Mouse (Mus musculus): Measurements from ENCODE around the gene Sacs. TPM values are rescaled to one million over a fixed set of nuclear protein-coding genes. Genes with fewer than 3 reads are reported as not detected.

Sacs gene
- polyA plus RNA-seq, 1 experiment from 2014 or later, result 3.1 TPM

DNA sequence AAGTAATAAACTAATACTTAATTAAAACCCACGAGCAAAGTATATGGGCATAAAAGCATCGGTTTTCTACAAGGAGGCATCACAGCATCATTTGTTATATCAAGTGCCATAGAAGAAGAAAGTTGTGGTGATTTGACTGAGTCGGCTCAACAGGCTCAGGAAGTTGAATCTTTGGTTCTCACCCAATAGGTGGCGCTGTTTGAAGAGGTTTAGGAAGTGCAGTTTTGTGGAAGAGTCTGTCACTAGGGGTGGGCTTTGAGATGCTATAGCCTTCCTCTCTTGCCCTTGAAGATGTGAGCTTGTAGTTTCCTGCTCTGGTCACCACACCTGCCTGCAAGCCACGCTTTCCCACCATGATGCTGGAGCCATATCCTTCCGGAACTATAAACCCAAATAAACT lies 104.4 kb downstream of the Sacs start:
- H3K9ac ChIP-seq, result no peak overlapping the region
- WGBS, result 32% methylated on average over 6 of the region's 6 CpGs
- no peaks in the 10 kb centered on the region for H3K27me3 ChIP-seq (replicated peaks)
- H3K4me1 ChIP-seq, result no peaks in the 10 kb centered on the region
- H3K4me2 ChIP-seq, result no peak overlapping the region
- 0 out of 2 replicates have a peak, but pooled peaks cover 7% of the 10 kb centered on the region for H3K9me3 ChIP-seq
- no peak overlapping the region for H3K27ac ChIP-seq (replicated peaks)
- no peaks in the 10 kb centered on the region for H3K36me3 ChIP-seq
- no peak overlapping the region for H3K4me3 ChIP-seq
- no peak for ATAC-seq (ENCODE audit: extremely low read depth, insufficient number of reproducible peaks, low FRiP score, low TSS enrichment)

DNA sequence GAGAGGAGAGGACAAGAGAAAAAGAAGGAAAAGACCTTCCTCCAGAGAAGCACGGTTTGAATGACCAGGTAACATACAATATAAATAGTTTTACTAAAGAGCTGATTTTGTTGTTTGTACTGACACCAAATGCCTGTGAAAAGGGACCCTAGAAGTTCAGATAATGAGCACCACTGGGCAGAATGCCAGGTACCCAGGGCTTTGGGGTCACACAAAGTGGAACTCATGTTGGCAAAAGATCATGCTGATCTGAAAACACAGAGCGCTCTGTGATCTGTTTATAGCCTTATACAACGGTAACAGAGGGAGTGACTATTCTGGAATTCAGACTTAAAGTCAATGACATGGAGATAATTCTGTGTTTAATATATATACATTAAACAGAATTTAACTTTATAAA lies 108.2 kb downstream of the Sacs start:
- Histone ChIP-seq H3K9me3 (peaks cover 20% of the 10 kb centered on the region), H3K4me1 (no peaks in the 10 kb centered on the region), H3K27ac (replicated peaks) (no peak overlapping the region), H3K27me3 (replicated peaks) (no peaks in the 10 kb centered on the region), H3K36me3 (no peaks in the 10 kb centered on the region), H3K9ac (no peak overlapping the region), H3K4me2 (no peak overlapping the region), H3K4me3 (no peak overlapping the region)
- WGBS, result 65% methylated on average over 3 of the region's 3 CpGs
- ATAC-seq (ENCODE audit: extremely low read depth, insufficient number of reproducible peaks, low FRiP score, low TSS enrichment), result no peak

DNA sequence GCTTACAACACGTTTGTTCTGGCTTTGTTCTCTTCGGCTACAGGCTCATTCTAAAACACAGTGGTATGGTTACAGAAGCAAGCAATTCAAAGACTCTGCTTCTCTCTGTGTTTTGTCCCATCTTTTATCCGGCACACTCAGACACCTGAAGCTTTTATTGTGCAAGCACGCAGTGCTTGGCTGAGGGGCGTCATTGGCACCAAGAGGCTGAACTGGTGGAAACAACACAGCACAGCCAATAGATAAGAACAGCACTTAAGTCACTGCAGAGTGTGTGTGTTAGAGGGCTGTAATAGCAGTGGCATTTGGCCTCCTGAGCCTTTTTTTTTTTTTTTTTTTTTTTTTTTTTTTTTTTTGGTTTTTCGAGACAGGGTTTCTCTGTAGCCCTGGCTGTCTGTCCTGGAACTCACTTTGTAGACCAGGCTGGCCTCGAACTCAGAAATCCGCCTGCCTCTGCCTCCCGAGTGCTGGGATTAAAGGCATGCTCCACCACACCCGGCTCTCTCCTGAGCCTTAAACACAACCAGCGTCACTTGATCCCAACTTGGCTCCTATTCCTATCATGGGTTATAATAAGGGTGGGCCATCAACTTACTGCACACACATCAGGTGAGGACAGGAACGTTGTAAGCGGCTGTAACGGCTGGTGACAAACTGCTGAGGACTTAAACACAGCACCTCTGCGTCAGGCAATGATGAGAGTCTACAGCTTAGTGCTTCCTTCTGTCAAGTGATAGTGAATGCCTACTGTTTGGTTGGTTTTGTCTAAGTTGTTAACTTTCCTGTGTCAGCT lies 114.5 kb downstream of the Sacs start:
- no peaks in the 10 kb centered on the region for H3K27me3 ChIP-seq (replicated peaks)
- no peak overlapping the region for H3K9ac ChIP-seq
- H3K4me2 ChIP-seq, result 0 out of 2 replicates have a peak overlapping the region, but pooled peaks have one; percentile 12
- no peak for ATAC-seq (ENCODE audit: extremely low read depth, insufficient number of reproducible peaks, low FRiP score, low TSS enrichment)
- peaks cover 6% of the 10 kb centered on the region for H3K4me1 ChIP-seq
- H3K4me3 ChIP-seq, result no peak overlapping the region
- H3K9me3 ChIP-seq, result peaks cover 11% of the 10 kb centered on the region
- no peaks in the 10 kb centered on the region for H3K36me3 ChIP-seq
- peak overlapping the region; percentile 68 for H3K27ac ChIP-seq (replicated peaks)
- 56% methylated on average over 15 of the region's 15 CpGs for WGBS

DNA sequence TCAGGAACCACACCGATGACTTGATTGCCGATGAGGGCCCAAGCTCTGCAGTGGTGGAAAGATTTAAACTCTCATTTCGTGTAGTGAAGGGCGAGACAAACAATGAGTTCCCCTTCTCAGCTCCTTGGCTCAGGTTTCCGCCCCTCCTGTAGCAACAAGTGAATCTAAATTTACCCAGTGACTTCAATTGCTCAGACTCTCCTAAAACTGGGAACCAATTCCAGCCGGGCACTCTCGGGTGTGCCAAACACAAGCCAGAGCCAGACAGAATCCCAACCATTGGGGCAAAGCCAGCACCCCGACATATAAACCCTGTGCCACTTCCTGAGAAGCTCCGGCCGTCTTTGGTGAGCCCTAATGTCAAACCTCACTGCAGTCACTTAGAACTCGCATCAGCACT lies 120.1 kb downstream of the Sacs start, which contains the start of gene Sgcg:
Gene Sgcg (minus strand): TSS at position 139 of the 400 bp plus-strand sequence.
- H3K9me3 ChIP-seq, result no peaks in the 10 kb centered on the region
- peak within 1 kb of the TSS; percentile 43 for H3K4me2 ChIP-seq
- peak within 1 kb of the TSS; percentile 17 for H3K4me3 ChIP-seq
- ATAC-seq (ENCODE audit: extremely low read depth, insufficient number of reproducible peaks, low FRiP score, low TSS enrichment), result peak; percentile 25; the same call in 1 of the 2 replicates
- H3K36me3 ChIP-seq, result no peaks in the 10 kb centered on the region
- H3K27ac ChIP-seq (replicated peaks), result peak within 1 kb of the TSS; percentile 70
- WGBS, result 44% methylated on average over 11 of the region's 11 CpGs
- H3K27me3 ChIP-seq (replicated peaks), result no peaks in the 10 kb centered on the region
- H3K4me1 ChIP-seq, result peaks cover 6% of the 10 kb centered on the region; the same call in 1 of the 2 replicates
- H3K9ac ChIP-seq, result peak within 1 kb of the TSS; percentile 61; the same call in 1 of the 2 replicates

DNA sequence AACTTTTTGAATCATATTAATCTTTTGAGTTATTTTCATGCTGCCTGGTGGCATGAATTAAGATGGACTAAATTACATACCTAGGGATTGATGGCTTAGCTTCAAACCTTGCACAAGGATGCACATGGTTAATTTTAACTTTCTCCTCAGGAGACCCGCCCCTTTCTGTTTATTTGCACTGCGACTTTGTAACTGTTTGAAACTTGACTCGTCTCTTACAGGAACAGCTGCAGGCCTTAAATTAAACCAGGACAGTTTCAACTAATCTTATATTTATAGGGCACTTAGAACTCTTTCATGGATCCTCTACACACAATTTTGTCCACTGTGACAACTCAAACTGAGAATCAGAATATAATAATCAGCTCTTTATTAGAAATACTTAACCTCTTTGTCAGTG lies 120.8 kb downstream of the Sacs start:
- Histone ChIP-seq H3K27me3 (replicated peaks) (no peaks in the 10 kb centered on the region), H3K36me3 (no peaks in the 10 kb centered on the region), H3K4me3 (no peak overlapping the region), H3K27ac (replicated peaks) (no peak overlapping the region), H3K4me2 (no peak overlapping the region), H3K9me3 (no peaks in the 10 kb centered on the region), H3K9ac (no peak overlapping the region), H3K4me1 (peaks cover 6% of the 10 kb centered on the region; the same call in 1 of the 2 replicates)
- WGBS, result 39% methylated on average over 3 of the region's 3 CpGs
- ATAC-seq (ENCODE audit: extremely low read depth, insufficient number of reproducible peaks, low FRiP score, low TSS enrichment), result no peak

DNA sequence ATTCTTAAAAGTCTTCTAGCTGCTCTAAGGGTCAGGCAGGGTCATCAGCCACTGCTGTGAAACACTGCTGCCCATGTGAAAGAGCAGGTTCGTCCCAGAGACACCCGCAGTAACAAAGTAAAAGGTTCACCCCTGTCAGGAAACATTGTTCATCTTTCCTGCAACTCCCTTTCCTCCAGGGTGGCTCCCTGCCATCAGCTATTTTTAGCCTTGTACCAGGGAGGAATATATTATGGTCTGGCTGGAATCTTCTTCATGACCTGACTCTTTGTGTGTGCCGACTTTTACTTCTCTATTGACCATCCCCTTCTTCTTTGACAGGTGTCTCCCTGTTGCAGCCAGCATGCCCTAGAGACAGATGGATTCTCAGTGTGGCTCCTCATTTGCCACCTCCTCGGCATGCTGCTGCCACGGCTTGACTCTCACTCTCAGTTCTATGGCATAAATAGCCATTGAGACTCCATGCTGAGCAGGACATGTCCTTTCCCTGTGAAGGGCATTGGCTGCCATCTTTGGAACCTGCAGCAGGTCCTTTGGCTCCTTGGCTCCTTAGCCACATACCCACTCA lies 129.7 kb downstream of the Sacs start:
- Histone ChIP-seq H3K27me3 (replicated peaks) (peaks cover 24% of the 10 kb centered on the region), H3K4me3 (no peak overlapping the region), H3K36me3 (no peaks in the 10 kb centered on the region), H3K27ac (replicated peaks) (0 out of 2 replicates have a peak overlapping the region, but pooled peaks have one; percentile 28), H3K4me1 (peaks cover 19% of the 10 kb centered on the region), H3K4me2 (no peak overlapping the region), H3K9me3 (peaks cover 7% of the 10 kb centered on the region), H3K9ac (0 out of 2 replicates have a peak overlapping the region, but pooled peaks have one; percentile 14)
- WGBS, result 55% methylated on average over 5 of the region's 5 CpGs
- ATAC-seq (ENCODE audit: extremely low read depth, insufficient number of reproducible peaks, low FRiP score, low TSS enrichment), result no peak

DNA sequence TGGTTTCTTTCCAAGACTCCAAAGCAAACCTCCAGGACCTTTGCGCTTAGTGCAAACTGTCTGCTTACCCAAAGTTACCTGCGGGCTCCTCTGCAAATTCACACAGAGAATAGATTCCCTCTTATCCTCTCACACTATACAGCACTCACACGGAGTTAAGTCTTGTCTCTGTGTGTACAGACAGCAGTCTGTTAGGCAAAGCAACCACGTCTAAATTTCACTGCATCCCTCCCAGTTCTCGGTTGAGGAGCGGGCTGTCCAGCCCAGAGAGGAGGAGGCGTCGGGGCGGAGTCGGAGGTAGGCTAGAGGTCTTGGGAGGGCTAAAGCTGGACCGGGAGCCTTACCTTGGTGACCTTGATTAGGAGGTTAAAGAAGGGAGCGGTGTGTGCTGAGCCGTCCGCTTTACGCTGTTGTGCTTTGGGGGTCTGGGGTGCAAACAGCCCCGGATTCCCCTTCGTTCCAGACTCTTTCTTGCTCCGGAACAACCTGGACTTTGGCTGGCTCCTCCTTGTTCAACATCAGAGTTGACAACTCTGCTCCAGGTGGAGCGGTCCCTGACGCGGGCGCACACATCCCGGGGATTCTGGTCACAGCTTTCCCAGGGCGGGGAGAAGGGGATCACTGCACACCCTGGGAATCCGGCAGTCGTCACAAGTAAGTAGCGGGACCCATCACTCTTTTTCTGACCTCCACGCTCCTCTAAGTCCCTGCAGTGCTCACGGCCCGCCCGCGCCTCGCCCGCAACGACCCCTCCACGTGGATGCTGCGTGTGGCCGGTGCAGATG lies 136.3 kb downstream of the Sacs start:
- Histone ChIP-seq H3K9ac (peak overlapping the region; percentile 56), H3K27me3 (replicated peaks) (peaks cover 61% of the 10 kb centered on the region)

DNA sequence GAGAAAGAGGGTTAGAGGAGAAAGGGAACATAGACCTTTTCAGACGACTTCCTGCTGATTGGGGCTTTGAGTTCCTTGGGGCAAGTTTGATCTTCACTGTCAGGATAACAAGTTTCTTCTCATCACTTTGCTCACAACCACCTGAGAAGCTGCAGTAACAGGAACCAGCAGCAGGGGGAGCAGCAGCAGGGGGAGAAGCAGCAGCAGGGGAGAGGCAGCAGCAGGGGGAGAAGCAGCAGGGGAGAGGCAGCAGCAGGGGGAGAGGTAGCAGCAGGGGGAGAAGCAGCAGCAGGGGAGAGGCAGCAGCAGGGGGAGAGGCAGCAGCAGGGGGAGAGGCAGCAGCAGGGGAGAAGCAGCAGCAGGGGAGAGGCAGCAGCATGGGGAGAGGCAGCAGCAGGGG lies 139.0 kb downstream of the Sacs start:
- Histone ChIP-seq H3K9me3 (no peaks in the 10 kb centered on the region), H3K4me1 (peaks cover 18% of the 10 kb centered on the region), H3K4me2 (no peak overlapping the region), H3K36me3 (no peaks in the 10 kb centered on the region), H3K4me3 (no peak overlapping the region), H3K27ac (replicated peaks) (no peak overlapping the region), H3K27me3 (replicated peaks) (peaks cover 43% of the 10 kb centered on the region), H3K9ac (no peak overlapping the region)
- 16% methylated on average over 1 of the region's 1 CpGs for WGBS
- no peak for ATAC-seq (ENCODE audit: extremely low read depth, insufficient number of reproducible peaks, low FRiP score, low TSS enrichment)

More for the DNA sequence above, 136.3 kb downstream of the Sacs start:
- Histone ChIP-seq H3K9me3 (no peaks in the 10 kb centered on the region), H3K4me3 (peak overlapping the region; percentile 38), H3K27ac (replicated peaks) (no peak overlapping the region), H3K4me1 (peaks cover 18% of the 10 kb centered on the region), H3K4me2 (peak overlapping the region; percentile 67), H3K36me3 (no peaks in the 10 kb centered on the region)
- WGBS, result 9% methylated on average over 38 of the region's 38 CpGs
- ATAC-seq (ENCODE audit: extremely low read depth, insufficient number of reproducible peaks, low FRiP score, low TSS enrichment), result no peak

DNA sequence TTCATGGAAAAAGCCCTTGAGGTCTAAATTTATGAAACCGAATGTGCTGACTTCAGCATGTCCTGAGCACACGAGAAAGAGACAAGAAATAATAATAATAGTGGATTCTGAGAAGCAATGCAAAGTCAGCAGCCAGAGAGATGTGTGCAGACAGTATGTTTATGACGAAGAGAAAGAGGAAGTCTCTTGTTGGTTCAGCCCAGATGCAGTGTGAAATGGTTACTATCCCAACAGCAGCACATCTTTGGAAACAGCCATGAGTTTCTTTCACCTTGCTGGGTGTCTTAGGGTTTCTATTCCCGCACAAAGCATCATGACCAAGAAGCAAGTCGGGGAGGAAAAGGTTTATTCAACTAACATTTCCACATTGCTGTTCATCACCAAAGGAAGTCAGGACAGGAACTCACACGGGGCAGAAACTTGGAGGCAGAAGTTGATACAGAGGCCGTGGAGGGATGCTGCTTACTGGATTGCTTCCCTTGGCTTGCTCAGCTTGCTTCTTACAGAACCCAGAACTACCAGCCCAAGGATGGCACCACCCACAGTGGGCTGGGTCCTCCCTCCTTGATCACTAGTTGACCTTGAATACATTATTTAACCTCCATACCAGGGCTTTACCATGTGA lies 140.5 kb downstream of the Sacs start:
- WGBS, result 76% methylated on average over 7 of the region's 7 CpGs
- H3K4me2 ChIP-seq, result no peak overlapping the region
- H3K27ac ChIP-seq (replicated peaks), result no peak overlapping the region
- no peak overlapping the region for H3K9ac ChIP-seq
- no peak for ATAC-seq (ENCODE audit: extremely low read depth, insufficient number of reproducible peaks, low FRiP score, low TSS enrichment)
- peaks cover 17% of the 10 kb centered on the region for H3K4me1 ChIP-seq
- peaks cover 30% of the 10 kb centered on the region for H3K27me3 ChIP-seq (replicated peaks)
- no peaks in the 10 kb centered on the region for H3K36me3 ChIP-seq
- H3K9me3 ChIP-seq, result no peaks in the 10 kb centered on the region
- H3K4me3 ChIP-seq, result no peak overlapping the region

DNA sequence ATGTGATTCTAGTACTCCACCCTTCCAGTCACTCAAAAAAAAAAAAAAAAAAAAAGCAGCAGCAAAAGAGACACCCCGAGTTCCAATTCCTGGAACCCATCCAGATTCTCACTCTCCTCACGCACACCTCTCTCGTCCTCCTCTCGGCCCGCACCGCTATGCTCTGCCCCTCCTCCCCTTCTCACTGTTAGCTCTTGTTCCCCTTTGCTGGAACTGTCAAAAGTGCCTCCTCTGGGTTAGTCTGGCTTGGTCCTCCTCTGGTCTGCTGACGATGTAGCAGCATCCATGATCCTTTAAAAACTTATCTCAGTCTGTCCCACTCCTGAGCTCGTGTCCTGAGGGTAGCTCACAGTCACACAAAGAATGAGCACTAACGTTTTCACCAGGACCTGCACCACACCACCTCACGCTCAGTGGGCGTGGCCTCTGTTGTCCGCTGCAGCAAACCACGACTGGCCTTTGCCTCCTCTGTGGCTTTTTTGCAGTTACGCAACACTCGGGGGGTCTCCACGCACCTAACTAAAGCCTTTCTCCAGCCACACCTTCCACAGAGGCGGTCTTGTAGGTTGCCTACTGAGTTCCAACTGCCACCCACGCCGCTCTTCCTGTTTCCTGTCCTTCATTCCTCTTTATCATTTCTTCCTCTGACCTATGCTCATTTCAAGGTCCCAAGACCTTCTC lies 150.5 kb downstream of the Sacs start:
- no peaks in the 10 kb centered on the region; the same call in 1 of the 2 replicates for H3K27me3 ChIP-seq (replicated peaks)
- H3K4me2 ChIP-seq, result peak overlapping the region; percentile 21; the same call in 1 of the 2 replicates
- ATAC-seq (ENCODE audit: extremely low read depth, insufficient number of reproducible peaks, low FRiP score, low TSS enrichment), result no peak
- no peak overlapping the region for H3K4me3 ChIP-seq
- no peaks in the 10 kb centered on the region for H3K9me3 ChIP-seq
- WGBS, result 52% methylated on average over 19 of the region's 19 CpGs
- H3K4me1 ChIP-seq, result peaks cover 10% of the 10 kb centered on the region
- no peak overlapping the region for H3K9ac ChIP-seq
- no peaks in the 10 kb centered on the region for H3K36me3 ChIP-seq
- H3K27ac ChIP-seq (replicated peaks), result no peak overlapping the region
